Mouse (Mus musculus): ENCODE results near the gene Diras2.

DNA sequence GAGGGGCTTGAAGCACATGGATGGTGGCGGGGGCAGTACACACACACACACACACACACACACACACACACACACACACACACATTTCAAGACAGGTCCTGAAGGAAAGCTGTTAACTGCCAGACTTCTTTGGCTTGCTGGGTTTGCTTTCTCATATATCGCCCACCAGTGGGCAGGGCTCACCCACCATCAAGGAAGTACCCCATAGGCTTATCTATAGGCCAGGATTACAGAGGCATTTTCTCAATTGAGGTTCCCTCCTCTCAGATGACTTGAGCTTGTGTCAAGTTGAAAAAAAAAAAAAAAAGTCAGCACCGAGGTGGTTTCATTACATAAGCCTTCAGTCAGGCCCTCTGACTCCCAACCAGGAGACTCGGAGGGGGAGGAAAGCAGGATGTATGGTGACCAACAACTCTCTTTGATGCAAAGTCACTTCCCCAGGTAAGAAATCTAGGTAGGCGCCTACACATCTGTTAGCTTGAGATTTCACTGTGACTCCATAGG lies 19.7 kb upstream of the Diras2 start:
- no peak for TF ChIP-seq EP300 (IDR thresholded peaks at IDR 0.05; ENCODE audit: low read depth)
- TF ChIP-seq CTCF (IDR thresholded peaks at IDR 0.05; ENCODE audit: low read depth), result no peak
